Mouse (Mus musculus) lung, embryonic 14.5 days (tissue): Measurements from ENCODE around the gene Bri3. TPM values are rescaled to one million over a fixed set of nuclear protein-coding genes. Genes with fewer than 3 reads are reported as not detected.
A peak's percentile ranks its signal among the peaks of the same experiment; 100 is the strongest.

Experiments used
- ATAC-seq: fragments of 200-750 bp; cut with Nextera tagmentation; 2 replicates; pipeline ENCODE4 v1.8.0; 2017; ENCODE audit warnings: mild to moderate bottlenecking, moderate TSS enrichment, moderate library complexity; ENCODE audit not compliant: insufficient read depth
- DNase-seq: peaks from one replicate; pipeline ENCODE4 v3.0.0-alpha.2; 2015
- H3K27ac ChIP-seq: fragments of 300-500 bp; sonication (generic); 2 replicates; pipeline ENCODE4 v1.5.1; 2014; ENCODE audit warnings: low read depth, mild to moderate bottlenecking, moderate library complexity
- H3K27me3 ChIP-seq: fragments of 300-500 bp; sonication (generic); 2 replicates; pipeline ENCODE4 v1.6.1; 2014; ENCODE audit warnings: low read length, control low read depth; ENCODE audit not compliant: insufficient read depth
- H3K36me3 ChIP-seq: fragments of 300-500 bp; sonication (generic); 2 replicates; pipeline ENCODE4 v1.6.1; 2014; ENCODE audit warnings: control low read depth; ENCODE audit not compliant: insufficient read depth
- H3K4me1 ChIP-seq: fragments of 300-500 bp; sonication (generic); 2 replicates; pipeline ENCODE4 v1.6.1; 2014; ENCODE audit warnings: antibody characterized with exemption, control low read depth; ENCODE audit not compliant: insufficient read depth
- H3K4me2 ChIP-seq: fragments of 300-500 bp; sonication (generic); 2 replicates; pipeline ENCODE4 v1.6.1; 2014; ENCODE audit warnings: mild to moderate bottlenecking
- H3K4me3 ChIP-seq: fragments of 300-500 bp; sonication (generic); 2 replicates; pipeline ENCODE4 v1.5.1; 2014; ENCODE audit warnings: low read depth, low read length
- H3K9ac ChIP-seq: fragments of 300-500 bp; sonication (generic); 2 replicates; pipeline ENCODE4 v1.6.1; 2014
- H3K9me3 ChIP-seq: fragments of 300-500 bp; sonication (generic); 2 replicates; pipeline ENCODE4 v1.6.1; 2016; ENCODE audit warnings: low read depth, low read length, control low read depth
- CTCF ChIP-seq: IDR thresholded peaks from 2 replicates; pipeline ENCODE4 v1.5.1; 2016; ENCODE audit warnings: antibody characterized with exemption, low read depth
- WGBS: fragments of 180-500 bp; shearing (Covaris S2); extraction: QIAGEN DNeasy Blood & Tissue Kit; methylation state at CpG from one replicate; pipeline ENCODE4 v1.1.7; 2014; 5-methylcytosine and 5-hydroxymethylcytosine counted together
- polyA plus RNA-seq: library from polyadenylated mRNA; unstranded; fragments of >200 nt; fragmentation: Nextera tagmentation; extraction: Ambion mirVana; gene quantifications from 2 replicates; pipeline ENCODE4 v1.2.1, GENCODE M21; 2014

The Bri3 gene
- polyA plus RNA-seq, 1 experiment from 2014 or later = 145 TPM

GRCm38 (mm10) chr5:144232531-144232930 lies 11.7 kb upstream of the Bri3 start:
- no peak overlapping the region for H3K27ac ChIP-seq
- TF ChIP-seq CTCF = no peak

GRCm38 (mm10) chr5:144234222-144234621 lies 10.0 kb upstream of the Bri3 start:
- Histone ChIP-seq H3K9ac (no peak overlapping the region), H3K27me3 (no peaks in the 10 kb centered on the region), H3K4me2 (no peak overlapping the region), H3K36me3 (no peaks in the 10 kb centered on the region), H3K9me3 (no peaks in the 10 kb centered on the region), H3K4me3 (no peak overlapping the region), H3K27ac (no peak overlapping the region), H3K4me1 (no peaks in the 10 kb centered on the region)
- TF ChIP-seq CTCF = no peak
- ATAC-seq (no peak), DNase-seq (no peak)
- WGBS = 64% methylated on average over 6 of the region's 6 CpGs

More at GRCm38 (mm10) chr5:144232531-144232930, 11.7 kb upstream of the Bri3 start:
- no peak overlapping the region for H3K4me2 ChIP-seq
- no peak overlapping the region for H3K4me3 ChIP-seq
- ATAC-seq = no peak
- H3K27me3 ChIP-seq = no peaks in the 10 kb centered on the region
- no peak overlapping the region for H3K9ac ChIP-seq
- H3K36me3 ChIP-seq = no peaks in the 10 kb centered on the region
- no peaks in the 10 kb centered on the region for H3K9me3 ChIP-seq
- DNase-seq = no peak
- no peaks in the 10 kb centered on the region for H3K4me1 ChIP-seq
- WGBS = 84% methylated on average over 5 of the region's 5 CpGs

GRCm38 (mm10) chr5:144234714-144235113 lies 9.5 kb upstream of the Bri3 start:
- no peaks in the 10 kb centered on the region for H3K4me1 ChIP-seq
- H3K27me3 ChIP-seq = no peaks in the 10 kb centered on the region
- DNase-seq (no peak), ATAC-seq (no peak)
- no peak overlapping the region for H3K4me3 ChIP-seq
- no peaks in the 10 kb centered on the region for H3K9me3 ChIP-seq
- 75% methylated on average over 7 of the region's 7 CpGs for WGBS
- H3K27ac ChIP-seq = no peak overlapping the region
- H3K4me2 ChIP-seq = no peak overlapping the region
- no peaks in the 10 kb centered on the region for H3K36me3 ChIP-seq
- no peak overlapping the region for H3K9ac ChIP-seq
- TF ChIP-seq CTCF = no peak

- H3K4me3 ChIP-seq = no peak overlapping the region
- H3K4me2 ChIP-seq = no peak overlapping the region
- H3K4me1 ChIP-seq = no peaks in the 10 kb centered on the region
- H3K9ac ChIP-seq = no peak overlapping the region
- DNase-seq (no peak), ATAC-seq (no peak)
- 79% methylated on average over 1 of the region's 1 CpGs for WGBS
- no peaks in the 10 kb centered on the region for H3K36me3 ChIP-seq
- no peaks in the 10 kb centered on the region for H3K27me3 ChIP-seq
- no peaks in the 10 kb centered on the region for H3K9me3 ChIP-seq
- H3K27ac ChIP-seq = no peak overlapping the region
- TF ChIP-seq CTCF = no peak
Observed at GRCm38 (mm10) chr5:144238969-144239368, 5.3 kb upstream of the Bri3 start.

GRCm38 (mm10) chr5:144245592-144245991 lies 1.4 kb downstream of the Bri3 start:
- Histone ChIP-seq H3K27me3 (no peaks in the 10 kb centered on the region), H3K36me3 (no peaks in the 10 kb centered on the region), H3K4me3 (no peak overlapping the region), H3K4me1 (peaks cover 6% of the 10 kb centered on the region), H3K9ac (no peak overlapping the region), H3K4me2 (no peak overlapping the region), H3K27ac (no peak overlapping the region), H3K9me3 (0 out of 2 replicates have a peak, but pooled peaks cover 3% of the 10 kb centered on the region)
- 69% methylated on average over 2 of the region's 2 CpGs for WGBS
- ATAC-seq (no peak), DNase-seq (no peak)
- no peak for TF ChIP-seq CTCF

- H3K9me3 ChIP-seq = 0 out of 2 replicates have a peak, but pooled peaks cover 3% of the 10 kb centered on the region
- no peak for ATAC-seq
- no peak overlapping the region for H3K27ac ChIP-seq
- DNase-seq = peak; percentile 39
- no peak for TF ChIP-seq CTCF
- WGBS = 56% methylated on average over 7 of the region's 7 CpGs
- H3K4me3 ChIP-seq = no peak overlapping the region
- H3K4me1 ChIP-seq = peaks cover 6% of the 10 kb centered on the region
- no peak overlapping the region for H3K9ac ChIP-seq
- no peaks in the 10 kb centered on the region for H3K36me3 ChIP-seq
- H3K4me2 ChIP-seq = no peak overlapping the region
- no peaks in the 10 kb centered on the region for H3K27me3 ChIP-seq
Observed at GRCm38 (mm10) chr5:144246669-144247068, 2.4 kb downstream of the Bri3 start.

- ATAC-seq (no peak), DNase-seq (no peak)
- no peaks in the 10 kb centered on the region for H3K36me3 ChIP-seq
- H3K4me2 ChIP-seq = no peak overlapping the region
- H3K27me3 ChIP-seq = no peaks in the 10 kb centered on the region
- TF ChIP-seq CTCF = no peak
- H3K27ac ChIP-seq = peak overlapping the region; percentile 44; the same call in 1 of the 2 replicates
- H3K4me3 ChIP-seq = no peak overlapping the region
- peaks cover 6% of the 10 kb centered on the region for H3K4me1 ChIP-seq
- no peak overlapping the region for H3K9ac ChIP-seq
- 0 out of 2 replicates have a peak, but pooled peaks cover 3% of the 10 kb centered on the region for H3K9me3 ChIP-seq
- WGBS = 52% methylated on average over 10 of the region's 10 CpGs
Observed at GRCm38 (mm10) chr5:144247307-144247706, 3.1 kb downstream of the Bri3 start.
